Mouse (Mus musculus): ENCODE measurements around the gene Gm17535.
"Not testable (repeated sequence)": the region's sequence is repeated elsewhere in the genome, so short reads cannot be mapped to it uniquely, and the experiment has no call there.

Gm17535 gene

GRCm38 (mm10) chr9:3034299-3034698 lies at the start of gene Gm17535:
Gene Gm17535, plus strand, starts transcription at chr9:3034599.
- not testable (repeated sequence) for DNase-seq

GRCm38 (mm10) chr9:3000445-3000972 lies 33.9 kb upstream of the Gm17535 start, which contains the start of gene Gm10722:
Gene Gm10722, plus strand, starts transcription at chr9:3000922.
- not testable (repeated sequence) for DNase-seq

GRCm38 (mm10) chr9:3001006-3001405 lies 33.4 kb upstream of the Gm17535 start:
- DNase-seq, result peak; percentile 23

GRCm38 (mm10) chr9:3001948-3002659 lies 32.3 kb upstream of the Gm17535 start:
- peak; percentile 97 for DNase-seq

GRCm38 (mm10) chr9:3002794-3003396 lies 31.5 kb upstream of the Gm17535 start, which contains the start of gene Gm11168:
Gene Gm11168, plus strand, starts transcription at chr9:3003346.
- DNase-seq, result not testable (repeated sequence)

- not testable (repeated sequence) for DNase-seq
Observed at GRCm38 (mm10) chr9:3006179-3006578, 28.2 kb upstream of the Gm17535 start.

- DNase-seq, result peak; percentile 88
Observed at GRCm38 (mm10) chr9:3006636-3007035, 27.8 kb upstream of the Gm17535 start.

GRCm38 (mm10) chr9:3007272-3007671 lies 27.1 kb upstream of the Gm17535 start:
- DNase-seq, result not testable (repeated sequence)

- DNase-seq, result not testable (repeated sequence)
Observed at GRCm38 (mm10) chr9:3009331-3009730, 25.1 kb upstream of the Gm17535 start.

GRCm38 (mm10) chr9:3012054-3012621 lies 22.3 kb upstream of the Gm17535 start:
- not testable (repeated sequence) for DNase-seq

GRCm38 (mm10) chr9:3012733-3013279 lies 21.6 kb upstream of the Gm17535 start, which contains the start of gene Gm10721:
Gene Gm10721, plus strand, starts transcription at chr9:3013140.
- DNase-seq, result not testable (repeated sequence)

- DNase-seq, result not testable (repeated sequence)
Observed at GRCm38 (mm10) chr9:3015354-3015753, 19.0 kb upstream of the Gm17535 start, which contains the start of gene Gm10720. Gene Gm10720, plus strand, starts transcription at chr9:3015654.

- not testable (repeated sequence) for DNase-seq
Observed at GRCm38 (mm10) chr9:3015896-3016295, 18.5 kb upstream of the Gm17535 start.

GRCm38 (mm10) chr9:3017108-3017507 lies 17.3 kb upstream of the Gm17535 start, which contains the start of gene Gm10719:
Gene Gm10719, plus strand, starts transcription at chr9:3017408.
- not testable (repeated sequence) for DNase-seq

GRCm38 (mm10) chr9:3018944-3019343 lies 15.5 kb upstream of the Gm17535 start:
- DNase-seq, result not testable (repeated sequence)

- DNase-seq, result peak; percentile 46
Observed at GRCm38 (mm10) chr9:3019835-3020727, 14.3 kb upstream of the Gm17535 start.

GRCm38 (mm10) chr9:3022316-3023008 lies 11.9 kb upstream of the Gm17535 start:
- peak; percentile 77 for DNase-seq

- DNase-seq, result peak; percentile 40
Observed at GRCm38 (mm10) chr9:3023312-3023984, 11.0 kb upstream of the Gm17535 start, which contains the start of gene Gm10718. Gene Gm10718, plus strand, starts transcription at chr9:3023547.

GRCm38 (mm10) chr9:3023985-3024648 lies 10.3 kb upstream of the Gm17535 start:
- peak; percentile 91 for DNase-seq
